Mouse (Mus musculus) left cerebral cortex, postnatal 14 days (tissue): ENCODE results near the gene Ppp1r12b. TPM values are rescaled to one million over a fixed set of nuclear protein-coding genes. Genes with fewer than 3 reads are reported as not detected.
A peak's percentile ranks its signal among the peaks of the same experiment; 100 is the strongest.

Experiments
- DNase-seq, 2 experiments: peaks; one replicate each; pipeline ENCODE4 v3.0.0; 2021 to 2022; ENCODE audit warnings: low spot score in 2 of 2, mixed read lengths in 1 of 2
- intact Hi-C: fragments of 180-260 bp; cut with DNase I; formaldehyde crosslinking; loops from one replicate; pipeline ENCODE4 v1.15.1; 2025
- total RNA-seq, 2 experiments: library from RNA; stranded (reverse); gene quantifications; 2 replicates each; pipeline ENCODE4 v1.2.3; 2021

The Ppp1r12b gene
- total RNA-seq, 2 experiments from 2014 or later: 77.8 to 81.7 TPM

- DNase-seq: no peak
- intact Hi-C loops: no loop called here
These were observed 180.1 kb downstream of the Ppp1r12b start for GRCm38 (mm10) chr1:134775631-134776030.

- no peak for DNase-seq
These were observed 180.9 kb downstream of the Ppp1r12b start for GRCm38 (mm10) chr1:134774728-134775287.

GRCm38 (mm10) chr1:134774247-134774646, 181.5 kb downstream of the Ppp1r12b start:
- DNase-seq: no peak
- intact Hi-C loops: loop anchor here (5.0 kb wide), 1 partner anchor 53 kb away; no protein-coding TSS in a partner anchor

More at GRCm38 (mm10) chr1:134774728-134775287, 180.9 kb downstream of the Ppp1r12b start:
- intact Hi-C loops: loop anchor here (5.0 kb wide), 1 partner anchor 52 kb away; no protein-coding TSS in a partner anchor

- no peak for DNase-seq
- intact Hi-C loops: loop anchor here (5.0 kb wide), 1 partner anchor 54 kb away; no protein-coding TSS in a partner anchor
These were observed 182.5 kb downstream of the Ppp1r12b start for GRCm38 (mm10) chr1:134773256-134773655.

- intact Hi-C loops: loop anchor here (5.0 kb wide), 1 partner anchor 54 kb away; no protein-coding TSS in a partner anchor
- DNase-seq: no peak
These were observed 182.9 kb downstream of the Ppp1r12b start for GRCm38 (mm10) chr1:134772821-134773220.

GRCm38 (mm10) chr1:134771999-134772398, 183.7 kb downstream of the Ppp1r12b start:
- DNase-seq: no peak
- intact Hi-C loops: loop anchor here (5.0 kb wide), 1 partner anchor 55 kb away; no protein-coding TSS in a partner anchor

- DNase-seq: peak in 1 of 2 experiments; percentile 30
- intact Hi-C loops: loop anchor here (5.0 kb wide), 1 partner anchor 56 kb away; no protein-coding TSS in a partner anchor
These were observed 184.4 kb downstream of the Ppp1r12b start for GRCm38 (mm10) chr1:134771353-134771752.

GRCm38 (mm10) chr1:134770312-134770711, 185.4 kb downstream of the Ppp1r12b start:
- intact Hi-C loops: loop anchor here (5.0 kb wide), 1 partner anchor 57 kb away; no protein-coding TSS in a partner anchor
- no peak for DNase-seq

GRCm38 (mm10) chr1:134766448-134766847, 189.3 kb downstream of the Ppp1r12b start:
- intact Hi-C loops: no loop called here
- DNase-seq: no peak

GRCm38 (mm10) chr1:134764831-134765458, 190.8 kb downstream of the Ppp1r12b start:
- no peak for DNase-seq
- intact Hi-C loops: no loop called here

GRCm38 (mm10) chr1:134763776-134764438, 191.8 kb downstream of the Ppp1r12b start:
- intact Hi-C loops: no loop called here
- DNase-seq: no peak

GRCm38 (mm10) chr1:134763250-134763649, 192.5 kb downstream of the Ppp1r12b start:
- intact Hi-C loops: no loop called here
- DNase-seq: no peak

- no peak for DNase-seq
- intact Hi-C loops: no loop called here
These were observed 194.2 kb downstream of the Ppp1r12b start for GRCm38 (mm10) chr1:134761534-134761933.

- intact Hi-C loops: no loop called here
- DNase-seq: no peak
These were observed 195.1 kb downstream of the Ppp1r12b start for GRCm38 (mm10) chr1:134760642-134761041.

- DNase-seq: no peak
- intact Hi-C loops: no loop called here
These were observed 196.6 kb downstream of the Ppp1r12b start for GRCm38 (mm10) chr1:134759133-134759532.

- intact Hi-C loops: no loop called here
- no peak for DNase-seq
These were observed 198.5 kb downstream of the Ppp1r12b start for GRCm38 (mm10) chr1:134757230-134757629.

- DNase-seq: peak in 1 of 2 experiments; percentile 40
- intact Hi-C loops: no loop called here
These were observed 199.4 kb downstream of the Ppp1r12b start for GRCm38 (mm10) chr1:134756190-134756873.

GRCm38 (mm10) chr1:134755548-134756189, 200.1 kb downstream of the Ppp1r12b start:
- intact Hi-C loops: no loop called here
- DNase-seq: no peak

GRCm38 (mm10) chr1:134754818-134755217, 200.9 kb downstream of the Ppp1r12b start:
- intact Hi-C loops: no loop called here
- DNase-seq: no peak
